Mouse (Mus musculus): Measurements from ENCODE around the gene Snapc1.
A peak's percentile ranks its signal among the peaks of the same experiment; 100 is the strongest.

Gene Snapc1

GRCm38 (mm10) chr12:73964291-73965281, at the start of gene Snapc1:
TSS of gene Snapc1 (plus strand) at chr12:73964481.
- DNase-seq: peak; percentile 96

DNA sequence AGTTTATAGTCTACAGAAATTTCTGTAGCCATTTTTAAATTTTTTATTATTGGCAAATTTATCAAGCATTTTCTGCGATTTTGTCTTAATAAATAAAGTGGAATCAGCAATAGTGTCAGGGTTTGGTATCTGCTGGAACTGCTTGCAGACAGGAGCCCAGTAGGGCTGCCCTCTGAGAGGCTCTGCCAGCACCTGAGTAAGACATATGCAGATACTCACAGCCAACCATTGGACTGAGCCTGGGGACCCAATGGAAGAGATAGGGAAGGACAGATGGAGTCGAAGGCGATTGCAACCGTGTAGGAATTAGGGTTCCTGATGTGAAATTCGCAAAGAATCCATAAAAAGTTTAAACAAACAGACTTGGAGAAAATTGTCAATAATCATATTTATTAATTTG, 45.8 kb upstream of the Snapc1 start:
- DNase-seq: no peak

- no peak for DNase-seq
These were observed 34.0 kb upstream of the Snapc1 start for GRCm38 (mm10) chr12:73930266-73930665.

DNA sequence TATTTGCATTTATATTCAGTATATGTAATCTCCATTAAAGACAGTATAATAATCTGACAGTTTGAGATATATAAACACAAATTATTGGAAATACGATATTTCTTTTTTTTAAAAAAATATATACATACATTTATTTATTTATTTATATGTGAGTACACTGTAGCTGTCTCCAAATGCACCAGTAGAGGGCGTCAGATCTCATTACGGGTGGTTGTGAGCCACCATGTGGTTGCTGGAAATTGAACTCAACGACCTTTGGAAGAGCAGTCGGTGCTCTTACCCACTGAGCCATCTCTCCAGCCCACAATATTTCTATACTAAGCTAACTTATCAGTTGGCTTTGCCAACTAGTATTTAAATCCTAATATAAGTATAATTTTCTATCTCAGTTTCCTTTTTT, 33.0 kb upstream of the Snapc1 start:
- DNase-seq: no peak

GRCm38 (mm10) chr12:73934528-73934927, 29.8 kb upstream of the Snapc1 start:
- DNase-seq: no peak

DNA sequence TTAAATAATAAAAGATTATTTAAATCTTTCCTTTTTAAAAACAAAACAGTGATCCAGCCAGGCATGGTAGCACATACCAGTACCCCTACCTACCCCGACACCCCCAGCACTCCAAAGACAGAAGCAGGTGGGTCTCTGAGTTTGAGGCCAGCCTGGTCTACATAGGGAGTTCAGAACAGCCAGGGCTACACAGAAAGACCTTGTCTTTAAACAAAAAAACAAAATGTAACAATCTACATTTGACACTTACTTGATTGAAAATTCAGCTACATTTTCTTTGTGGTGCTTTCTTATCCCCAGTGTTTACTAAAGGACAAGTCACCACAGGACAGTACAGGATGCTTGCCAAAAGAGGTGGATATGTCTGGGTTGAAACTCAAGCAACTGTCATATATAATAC, 26.9 kb upstream of the Snapc1 start, which contains the start of gene Gm49321:
Gene Gm49321, plus strand, starts transcription at position 301 of the 400 bp plus-strand sequence.
- no peak for DNase-seq

DNA sequence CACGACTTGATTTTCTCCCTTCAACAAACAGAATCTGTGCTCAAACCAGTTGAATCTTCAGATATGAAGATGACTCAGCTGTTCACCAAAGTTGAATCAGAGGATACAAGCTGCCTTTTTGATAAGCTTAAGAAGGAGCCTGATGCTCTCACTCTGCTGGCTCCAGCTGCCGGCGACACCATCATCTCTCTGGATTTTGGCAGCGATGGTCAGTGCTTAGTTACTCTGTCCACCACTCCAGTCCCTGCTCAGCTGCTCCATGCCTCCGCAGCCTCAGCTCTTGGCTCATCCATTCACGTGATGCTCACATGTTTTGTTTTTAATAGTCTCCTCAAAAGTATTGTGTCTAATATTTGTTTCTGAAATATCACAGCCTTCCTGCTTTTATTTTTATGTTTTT, 24.7 kb upstream of the Snapc1 start:
- no peak for DNase-seq

DNA sequence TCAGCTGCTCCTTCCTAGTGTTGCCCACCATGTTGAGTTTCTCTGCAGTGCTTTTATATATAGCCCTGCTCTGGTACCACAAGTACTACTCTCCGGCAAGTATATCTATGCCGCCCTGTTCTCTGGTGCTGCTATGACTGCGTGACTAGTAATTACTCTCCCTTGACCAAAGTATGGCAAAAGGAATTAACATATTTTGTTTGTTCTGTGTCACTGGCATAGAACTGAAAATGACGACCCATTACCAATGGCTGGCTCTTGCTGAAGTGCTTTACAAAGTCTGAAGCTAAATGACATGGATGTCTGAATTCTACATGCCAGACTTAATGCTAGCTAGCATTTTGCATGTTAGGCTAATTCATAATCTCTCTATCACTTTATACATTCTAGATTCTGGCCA, 15.9 kb upstream of the Snapc1 start:
- no peak for DNase-seq

- peak; percentile 89 for DNase-seq
These were observed 14.8 kb upstream of the Snapc1 start for GRCm38 (mm10) chr12:73949318-73950058.

- peak; percentile 39 for DNase-seq
These were observed 11.4 kb upstream of the Snapc1 start for GRCm38 (mm10) chr12:73952879-73953278.

- DNase-seq: no peak
These were observed 10.7 kb upstream of the Snapc1 start for GRCm38 (mm10) chr12:73953420-73954186.

DNA sequence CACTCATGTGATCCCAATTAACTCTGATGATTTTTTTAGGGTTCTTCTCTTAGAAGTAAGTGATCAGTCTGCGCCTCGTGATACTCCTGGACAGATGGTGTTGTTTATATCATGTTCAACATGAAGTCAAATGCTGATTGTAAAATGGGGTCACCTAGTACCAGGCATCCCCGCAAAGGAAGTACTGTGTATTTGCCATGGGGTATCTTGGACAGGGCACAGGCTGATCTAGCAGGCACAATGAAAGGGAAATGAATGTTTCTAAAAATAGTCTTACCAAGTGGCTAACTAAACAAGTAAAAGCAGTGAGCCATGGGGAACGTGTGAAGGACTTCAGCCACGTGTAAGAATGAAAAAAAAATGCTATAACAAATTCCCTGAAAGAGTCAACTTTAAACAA, 9.5 kb upstream of the Snapc1 start:
- DNase-seq: peak; percentile 43

DNA sequence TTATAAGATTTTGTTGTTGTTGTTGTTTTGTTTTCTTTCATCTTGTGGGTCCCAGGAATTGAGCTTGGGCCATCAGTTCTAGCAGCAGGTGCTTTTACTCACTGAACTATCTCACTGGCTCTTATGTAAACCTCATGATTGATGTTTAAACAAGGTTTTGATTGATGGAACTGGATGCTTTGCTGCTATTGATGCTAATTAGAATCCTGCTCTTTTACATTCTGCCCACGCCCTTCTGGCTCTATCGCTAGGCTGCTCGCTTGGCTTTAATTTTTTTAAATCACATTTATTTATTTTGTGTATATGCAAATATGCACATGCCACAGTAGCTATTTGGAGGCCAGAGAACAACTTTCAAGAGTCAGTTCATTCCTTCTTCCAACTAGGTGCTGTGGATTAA, 6.6 kb upstream of the Snapc1 start:
- DNase-seq: no peak

DNA sequence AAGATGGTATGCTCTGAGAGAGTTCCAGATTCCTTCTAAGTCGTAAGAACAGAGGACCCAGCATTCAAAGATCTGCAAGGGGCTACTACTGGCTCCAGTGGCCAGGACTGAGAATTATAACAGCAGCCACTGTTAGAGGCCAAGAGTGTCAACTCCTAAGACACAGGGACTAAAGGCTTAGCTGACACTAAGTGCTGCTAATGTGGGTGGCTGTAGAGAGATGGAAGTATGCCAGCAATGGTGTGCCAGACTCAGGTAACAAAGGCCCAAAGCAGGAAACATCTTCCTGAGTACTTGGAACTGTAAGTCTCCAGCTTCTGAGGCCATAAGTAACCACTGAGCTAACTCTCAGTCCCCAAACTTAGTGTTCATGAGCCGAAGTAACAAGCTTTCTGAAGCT, 5.5 kb upstream of the Snapc1 start:
- DNase-seq: no peak

GRCm38 (mm10) chr12:73969142-73969541, 4.9 kb downstream of the Snapc1 start:
- no peak for DNase-seq

GRCm38 (mm10) chr12:73974584-73974983, 10.3 kb downstream of the Snapc1 start:
- DNase-seq: no peak

DNA sequence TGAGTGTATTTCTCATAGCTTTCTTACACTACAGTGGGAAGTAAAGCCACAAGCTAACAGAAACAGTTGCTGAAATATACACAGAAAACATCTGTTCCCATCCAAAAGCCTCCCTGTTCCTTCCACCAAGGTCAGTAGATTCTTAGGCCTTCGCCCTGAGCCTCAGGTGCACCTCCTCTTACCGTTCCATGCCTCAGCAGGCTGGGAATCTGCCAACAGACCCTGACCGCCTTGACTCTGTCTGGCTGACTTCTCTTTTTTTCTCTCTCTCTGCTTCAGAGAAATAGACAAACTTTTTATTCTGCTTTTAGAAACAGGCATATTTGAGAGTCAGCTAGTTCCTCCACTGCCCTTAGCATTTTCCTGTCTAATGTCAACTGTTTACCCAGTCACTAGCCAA, 13.9 kb downstream of the Snapc1 start:
- DNase-seq: no peak

GRCm38 (mm10) chr12:73979667-73980066, 15.4 kb downstream of the Snapc1 start:
- DNase-seq: no peak

GRCm38 (mm10) chr12:73982533-73982932, 18.3 kb downstream of the Snapc1 start:
- peak; percentile 77 for DNase-seq

DNA sequence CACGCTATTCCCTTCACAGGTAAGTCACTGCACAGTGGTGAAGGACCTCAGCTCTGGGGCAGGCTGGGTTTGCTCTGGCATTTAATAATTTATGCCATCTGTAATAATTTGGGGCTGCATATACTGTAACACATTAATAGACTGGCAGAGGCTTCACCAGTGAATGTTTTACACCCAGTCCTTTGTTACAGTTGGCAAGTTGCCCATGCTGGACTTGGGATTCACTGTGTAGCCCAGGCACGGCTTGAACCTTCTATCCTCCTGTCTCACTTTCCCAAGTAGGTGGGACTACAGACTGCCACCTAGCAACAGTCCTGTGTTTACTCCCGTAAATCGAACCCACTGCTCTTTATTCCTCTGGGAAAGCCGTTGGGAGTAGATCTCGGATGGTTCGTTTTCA, 22.0 kb downstream of the Snapc1 start:
- DNase-seq: no peak

- DNase-seq: no peak
These were observed 24.2 kb downstream of the Snapc1 start for GRCm38 (mm10) chr12:73988393-73989008.

GRCm38 (mm10) chr12:73989594-73989993, 25.3 kb downstream of the Snapc1 start:
- no peak for DNase-seq

DNA sequence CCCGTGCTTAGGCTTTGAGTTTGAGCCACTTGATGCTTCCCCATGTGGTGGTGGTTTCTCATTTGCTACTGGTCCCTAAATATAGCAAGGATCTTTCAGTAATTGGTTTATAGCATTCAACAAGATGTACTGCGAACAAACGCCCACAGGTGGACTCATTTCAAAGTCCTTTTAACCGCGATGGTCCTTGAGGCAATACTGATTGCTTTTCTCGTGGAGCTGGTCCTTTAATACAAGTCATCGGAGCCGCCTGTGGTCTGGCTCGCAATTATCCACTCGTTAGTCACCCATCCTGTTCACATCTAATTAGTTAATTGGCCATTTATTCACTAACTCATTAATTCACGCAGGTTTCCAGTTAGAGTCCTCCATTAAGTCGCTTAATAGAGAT, 32.6 kb downstream of the Snapc1 start:
- DNase-seq: no peak

Measured in cerebellum, adult 11-12 months (tissue).